Mouse (Mus musculus) embryonic stem cell, embryonic (primary cell): ENCODE results near the gene Zfp318.

Experiments used
- CTCF ChIA-PET, 4 experiments: fragments of 300-600 bp in 2 of 4; fragments of 350-600 bp in 2 of 4; sonication (Branson Sonifier 250); formaldehyde crosslinking; loops; one replicate each; lab custom pipeline; 2022; ENCODE audit warnings: inconsistent platforms in 2 of 4; lab: Charles Lee
- POLR2A ChIA-PET, 4 experiments: fragments of 300-600 bp in 2 of 4; fragments of 350-600 bp in 2 of 4; sonication (Branson Sonifier 250); formaldehyde crosslinking; loops; one replicate each; lab custom pipeline; 2022; ENCODE audit warnings: antibody characterized with exemption in 4 of 4, inconsistent platforms in 1 of 4; lab: Charles Lee

The Zfp318 gene

GRCm38 (mm10) chr17:46462226-46462625 lies 78.7 kb downstream of the Zfp318 start:
- ChIA-PET POLR2A (interaction anchor here in 2 of 4 experiments (0.6 to 1.7 kb wide), 6 partner anchors 9 to 196 kb away, joined by 3 to 6 read pairs (median 4); partner anchors contain the start of gene Dnph1 (in 1 of the 2)), CTCF (interaction anchor here in 3 of 4 experiments (0.6 to 1.2 kb wide), 4 partner anchors 9 to 63 kb away, joined by 3 to 4 read pairs (median 3); partner anchors contain the start of gene Crip3 (in 1 of the 3))

GRCm38 (mm10) chr17:46467830-46468229 lies 84.3 kb downstream of the Zfp318 start:
- POLR2A ChIA-PET = interaction anchor here in 2 of 4 experiments (0.9 to 1.3 kb wide), 2 partner anchors 10 kb away, joined by 3 to 4 read pairs; no protein-coding TSS in a partner anchor

More at GRCm38 (mm10) chr17:46467830-46468229, 84.3 kb downstream of the Zfp318 start:
- CTCF ChIA-PET = interaction anchor here in 2 of 4 experiments (0.6 to 0.8 kb wide), 3 partner anchors 10 to 180 kb away, joined by 3 to 4 read pairs (median 3); no protein-coding TSS in a partner anchor
